Mouse (Mus musculus): ENCODE measurements around the gene Ifna12. TPM values are rescaled to one million over a fixed set of nuclear protein-coding genes. Genes with fewer than 3 reads are reported as not detected.
"Not testable (repeated sequence)": the region's sequence is repeated elsewhere in the genome, so short reads cannot be mapped to it uniquely, and the experiment has no call there.

Gene Ifna12
- total and polyA plus RNA-seq, 2 experiments from 2014 or later = not detected

DNA sequence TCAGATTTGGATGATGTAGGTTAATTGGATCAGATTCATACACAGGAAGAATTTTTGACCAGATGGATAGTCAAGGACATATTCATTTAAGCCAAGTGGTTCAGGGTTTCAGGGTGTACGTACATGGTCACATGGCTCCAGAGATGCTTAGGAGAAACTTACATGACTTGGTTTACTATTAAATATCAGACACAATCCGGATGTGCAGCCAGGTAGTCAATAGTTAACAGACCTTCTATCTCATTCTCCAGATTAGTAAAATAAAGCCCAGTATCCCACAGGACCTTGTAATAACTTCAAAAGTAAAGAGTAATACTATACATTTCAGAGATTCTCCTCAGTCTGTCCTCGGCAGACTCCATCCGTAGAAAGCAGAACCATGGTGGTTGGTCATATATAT, 31.1 kb upstream of the Ifna12 start, which contains the start of gene C87499:
Gene C87499, minus strand, starts transcription at position 101 of the 400 bp plus-strand sequence.
- DNase-seq (ENCODE audit: low spot score) = no peak
- H3K27me3 ChIP-seq (ENCODE audit: control insufficient read depth, insufficient read depth, low read length) = no peaks in the 10 kb centered on the region
- 92% methylated on average over 4 of the region's 4 CpGs for WGBS
- no peaks in the 10 kb centered on the region for H3K36me3 ChIP-seq (replicated peaks; ENCODE audit: control insufficient read depth, insufficient read depth, low read length)
- H3K9me3 ChIP-seq (replicated peaks; ENCODE audit: control insufficient read depth, low read length) = no peaks in the 10 kb centered on the region
- H3K4me3 ChIP-seq (ENCODE audit: low read depth, low read length) = no peak within 1 kb of the TSS
- no peaks in the 10 kb centered on the region for H3K4me1 ChIP-seq (ENCODE audit: control insufficient read depth, insufficient read depth)
- no peak within 1 kb of the TSS for H3K27ac ChIP-seq (ENCODE audit: low read depth)
- ATAC-seq (ENCODE audit: insufficient read depth, low read depth) = no peak
- no peak within 1 kb of the TSS for H3K4me2 ChIP-seq (ENCODE audit: low read depth, low read length)
- no peak for TF ChIP-seq EP300 (IDR thresholded peaks at IDR 0.05; ENCODE audit: low read depth)
- no peak for TF ChIP-seq CTCF (IDR thresholded peaks at IDR 0.05; ENCODE audit: low read depth)
- no peak within 1 kb of the TSS for H3K9ac ChIP-seq (replicated peaks; ENCODE audit: low read depth, low read length)

DNA sequence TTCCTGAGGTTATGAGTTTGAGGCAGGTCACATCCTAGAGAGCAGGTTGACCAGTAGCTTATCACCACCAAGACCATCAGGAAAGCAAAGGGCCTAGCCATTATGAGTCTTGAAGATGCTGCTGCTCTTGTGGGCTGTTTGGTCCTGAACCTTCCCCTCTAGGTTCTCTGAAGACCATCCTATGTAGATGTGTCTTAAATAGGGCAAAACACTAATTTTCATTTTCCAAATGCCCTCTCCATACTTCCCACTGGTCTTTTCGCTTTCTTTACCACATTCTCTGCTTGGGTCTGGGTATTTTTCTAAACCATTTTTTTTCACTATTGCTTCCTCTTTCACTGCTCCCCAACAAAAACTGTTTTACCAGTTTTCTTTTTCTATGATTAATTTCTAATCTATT, 10.9 kb downstream of the Ifna12 start, which contains the start of gene Ifna9:
Gene Ifna9, minus strand, starts transcription at position 101 of the 400 bp plus-strand sequence.
- DNase-seq (ENCODE audit: low spot score) = no peak
- Histone ChIP-seq H3K4me1 (ENCODE audit: control insufficient read depth, insufficient read depth) (no peaks in the 10 kb centered on the region), H3K27me3 (ENCODE audit: control insufficient read depth, insufficient read depth, low read length) (no peaks in the 10 kb centered on the region), H3K9ac (replicated peaks; ENCODE audit: low read depth, low read length) (no peak within 1 kb of the TSS), H3K4me3 (ENCODE audit: low read depth, low read length) (no peak within 1 kb of the TSS), H3K36me3 (replicated peaks; ENCODE audit: control insufficient read depth, insufficient read depth, low read length) (no peaks in the 10 kb centered on the region), H3K27ac (ENCODE audit: low read depth) (no peak within 1 kb of the TSS), H3K4me2 (ENCODE audit: low read depth, low read length) (no peak within 1 kb of the TSS), H3K9me3 (replicated peaks; ENCODE audit: control insufficient read depth, low read length) (no peaks in the 10 kb centered on the region)
- TF ChIP-seq EP300 (IDR thresholded peaks at IDR 0.05; ENCODE audit: low read depth) = no peak
- no peak for ATAC-seq (ENCODE audit: insufficient read depth, low read depth)
- WGBS = 58% methylated on average over 1 of the region's 1 CpGs

DNA sequence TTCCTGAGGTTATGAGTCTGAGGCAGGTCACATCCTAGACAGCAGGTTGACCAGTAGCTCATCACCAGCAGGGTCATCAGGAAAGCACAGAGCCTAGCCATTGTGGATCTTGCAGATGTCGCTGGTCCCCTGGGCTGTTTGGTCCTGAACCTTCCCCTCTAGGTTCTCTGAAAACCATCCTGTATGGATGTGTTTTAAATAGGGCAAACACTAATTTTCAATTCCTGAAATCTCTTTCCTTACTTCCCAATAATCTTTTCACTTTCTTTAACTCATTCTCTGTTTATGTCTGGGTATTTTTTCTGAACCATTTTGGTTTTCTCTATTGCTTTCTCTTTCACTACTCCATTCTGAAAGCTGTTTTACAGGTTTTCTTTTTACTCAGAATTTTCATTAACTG, 31.5 kb downstream of the Ifna12 start, which contains the start of gene Ifna14:
Gene Ifna14, minus strand, starts transcription at position 101 of the 400 bp plus-strand sequence.
- no peak within 1 kb of the TSS for H3K27ac ChIP-seq (ENCODE audit: low read depth)
- DNase-seq (ENCODE audit: low spot score) (no peak), ATAC-seq (ENCODE audit: insufficient read depth, low read depth) (no peak)
- H3K36me3 ChIP-seq (replicated peaks; ENCODE audit: control insufficient read depth, insufficient read depth, low read length) = no peaks in the 10 kb centered on the region
- H3K27me3 ChIP-seq (ENCODE audit: control insufficient read depth, insufficient read depth, low read length) = no peaks in the 10 kb centered on the region
- H3K9me3 ChIP-seq (replicated peaks; ENCODE audit: control insufficient read depth, low read length) = no peaks in the 10 kb centered on the region
- TF ChIP-seq EP300 (IDR thresholded peaks at IDR 0.05; ENCODE audit: low read depth) (no peak), CTCF (IDR thresholded peaks at IDR 0.05; ENCODE audit: low read depth) (no peak)
- no peak within 1 kb of the TSS for H3K4me3 ChIP-seq (ENCODE audit: low read depth, low read length)
- 73% methylated on average over 1 of the region's 1 CpGs for WGBS
- no peak within 1 kb of the TSS for H3K9ac ChIP-seq (replicated peaks; ENCODE audit: low read depth, low read length)
- H3K4me1 ChIP-seq (ENCODE audit: control insufficient read depth, insufficient read depth) = no peaks in the 10 kb centered on the region
- H3K4me2 ChIP-seq (ENCODE audit: low read depth, low read length) = no peak within 1 kb of the TSS

- Histone ChIP-seq H3K36me3 (replicated peaks; ENCODE audit: control insufficient read depth, insufficient read depth, low read length) (no peaks in the 10 kb centered on the region), H3K9me3 (replicated peaks; ENCODE audit: control insufficient read depth, low read length) (no peaks in the 10 kb centered on the region), H3K9ac (replicated peaks; ENCODE audit: low read depth, low read length) (no peak overlapping the region), H3K4me1 (ENCODE audit: control insufficient read depth, insufficient read depth) (no peaks in the 10 kb centered on the region), H3K4me3 (ENCODE audit: low read depth, low read length) (no peak overlapping the region), H3K4me2 (ENCODE audit: low read depth, low read length) (no peak overlapping the region), H3K27ac (ENCODE audit: low read depth) (no peak overlapping the region), H3K27me3 (ENCODE audit: control insufficient read depth, insufficient read depth, low read length) (no peaks in the 10 kb centered on the region)
- TF ChIP-seq CTCF (IDR thresholded peaks at IDR 0.05; ENCODE audit: low read depth) (no peak), EP300 (IDR thresholded peaks at IDR 0.05; ENCODE audit: low read depth) (no peak)
- DNase-seq (ENCODE audit: low spot score) (no peak), ATAC-seq (ENCODE audit: insufficient read depth, low read depth) (no peak)
- WGBS = 91% methylated on average over 1 of the region's 1 CpGs
These were observed 41.4 kb downstream of the Ifna12 start for GRCm38 (mm10) chr4:88561791-88562190.

DNA sequence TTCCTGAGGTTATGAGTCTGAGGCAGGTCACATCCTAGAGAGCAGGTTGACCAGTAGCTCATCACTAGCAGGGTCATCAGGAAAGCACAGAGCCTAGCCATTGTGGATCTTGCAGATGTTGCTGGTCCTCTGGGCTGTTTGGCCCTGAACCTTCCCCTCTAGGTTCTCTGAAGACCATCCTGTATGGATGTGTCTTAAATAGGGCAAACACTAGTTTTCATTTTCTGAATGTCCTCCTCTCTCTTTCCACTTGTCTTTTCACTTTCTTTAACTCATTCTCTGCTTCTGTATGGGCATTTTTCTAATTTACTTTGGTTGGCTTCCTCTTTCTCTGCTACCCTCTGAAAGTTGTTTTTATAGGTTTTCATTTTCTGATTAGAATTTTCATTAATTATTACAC, 45.0 kb downstream of the Ifna12 start, which contains the start of gene Ifna15:
Gene Ifna15, minus strand, starts transcription at position 101 of the 400 bp plus-strand sequence.
- H3K9ac ChIP-seq (replicated peaks; ENCODE audit: low read depth, low read length); H3K4me3 ChIP-seq (ENCODE audit: low read depth, low read length); H3K36me3 ChIP-seq (replicated peaks; ENCODE audit: control insufficient read depth, insufficient read depth, low read length); H3K4me1 ChIP-seq (ENCODE audit: control insufficient read depth, insufficient read depth); H3K9me3 ChIP-seq (replicated peaks; ENCODE audit: control insufficient read depth, low read length); DNase-seq (ENCODE audit: low spot score); ATAC-seq (ENCODE audit: insufficient read depth, low read depth); H3K27me3 ChIP-seq (ENCODE audit: control insufficient read depth, insufficient read depth, low read length); H3K27ac ChIP-seq (ENCODE audit: low read depth); H3K4me2 ChIP-seq (ENCODE audit: low read depth, low read length): not testable (repeated sequence)

Other genes with a start within 250 kb of the Ifna12 start
Only the 30 nearest of the 32 such genes appear.
- gene Hacd4, start 164.4 kb downstream of the Ifna12 start, total RNA-seq (2014; rRNA removed; ENCODE audit: low replicate concordance) = 6.6 and 7.0 TPM in 2 replicates
- 5.9 and 6.2 TPM in 2 replicates for gene Hacd4, start 164.4 kb downstream of the Ifna12 start, polyA plus RNA-seq (2015; fragmentation: Nextera tagmentation; extraction: Ambion mirVana)
- not detected in 2 replicates for gene Ifnb1, start 80.6 kb downstream of the Ifna12 start, total RNA-seq (2014; rRNA removed; ENCODE audit: low replicate concordance)
- not detected in 2 replicates for gene Ifnb1, start 80.6 kb downstream of the Ifna12 start, polyA plus RNA-seq (2015; fragmentation: Nextera tagmentation; extraction: Ambion mirVana)
- not detected in 2 replicates for gene Ifna15, start 45.1 kb downstream of the Ifna12 start, total RNA-seq (2014; rRNA removed; ENCODE audit: low replicate concordance)
- gene Ifna15, start 45.1 kb downstream of the Ifna12 start, polyA plus RNA-seq (2015; fragmentation: Nextera tagmentation; extraction: Ambion mirVana) = not detected in 2 replicates
- not detected in 2 replicates for gene Ifna14, start 31.6 kb downstream of the Ifna12 start, total RNA-seq (2014; rRNA removed; ENCODE audit: low replicate concordance)
- gene Ifna14, start 31.6 kb downstream of the Ifna12 start, polyA plus RNA-seq (2015; fragmentation: Nextera tagmentation; extraction: Ambion mirVana) = not detected in 2 replicates
- not detected in 2 replicates for gene Ifna9, start 11.0 kb downstream of the Ifna12 start, total RNA-seq (2014; rRNA removed; ENCODE audit: low replicate concordance)
- not detected in 2 replicates for gene Ifna9, start 11.0 kb downstream of the Ifna12 start, polyA plus RNA-seq (2015; fragmentation: Nextera tagmentation; extraction: Ambion mirVana)
- not detected in 2 replicates for gene C87499, start 31.0 kb upstream of the Ifna12 start, total RNA-seq (2014; rRNA removed; ENCODE audit: low replicate concordance)
- gene C87499, start 31.0 kb upstream of the Ifna12 start, polyA plus RNA-seq (2015; fragmentation: Nextera tagmentation; extraction: Ambion mirVana) = not detected in 2 replicates
- gene Ifna13, start 41.1 kb upstream of the Ifna12 start, total RNA-seq (2014; rRNA removed; ENCODE audit: low replicate concordance) = not detected in 2 replicates
- not detected in 2 replicates for gene Ifna13, start 41.1 kb upstream of the Ifna12 start, polyA plus RNA-seq (2015; fragmentation: Nextera tagmentation; extraction: Ambion mirVana)
- gene Ifna16, start 73.5 kb upstream of the Ifna12 start, total RNA-seq (2014; rRNA removed; ENCODE audit: low replicate concordance) = not detected in 2 replicates
- not detected in 2 replicates for gene Ifna16, start 73.5 kb upstream of the Ifna12 start, polyA plus RNA-seq (2015; fragmentation: Nextera tagmentation; extraction: Ambion mirVana)
- not detected in 2 replicates for gene Ifna2, start 80.5 kb upstream of the Ifna12 start, total RNA-seq (2014; rRNA removed; ENCODE audit: low replicate concordance)
- gene Ifna2, start 80.5 kb upstream of the Ifna12 start, polyA plus RNA-seq (2015; fragmentation: Nextera tagmentation; extraction: Ambion mirVana) = not detected in 2 replicates
- not detected in 2 replicates for gene Ifnab, start 88.0 kb upstream of the Ifna12 start, total RNA-seq (2014; rRNA removed; ENCODE audit: low replicate concordance)
- gene Ifnab, start 88.0 kb upstream of the Ifna12 start, polyA plus RNA-seq (2015; fragmentation: Nextera tagmentation; extraction: Ambion mirVana) = not detected in 2 replicates
- gene Gm26566, start 118.4 kb upstream of the Ifna12 start, total RNA-seq (2014; rRNA removed; ENCODE audit: low replicate concordance) = 0.69 and 0.81 TPM in 2 replicates
- 0.52 and 0.66 TPM in 2 replicates for gene Gm26566, start 118.4 kb upstream of the Ifna12 start, polyA plus RNA-seq (2015; fragmentation: Nextera tagmentation; extraction: Ambion mirVana)
- gene Klhl9, start 119.1 kb upstream of the Ifna12 start, total RNA-seq (2014; rRNA removed; ENCODE audit: low replicate concordance) = 115 and 134 TPM in 2 replicates
- gene Klhl9, start 119.1 kb upstream of the Ifna12 start, polyA plus RNA-seq (2015; fragmentation: Nextera tagmentation; extraction: Ambion mirVana) = 65.9 and 66.7 TPM in 2 replicates
- gene Gm13271, start 151.5 kb upstream of the Ifna12 start, total RNA-seq (2014; rRNA removed; ENCODE audit: low replicate concordance) = not detected in 2 replicates
- not detected in 2 replicates for gene Gm13271, start 151.5 kb upstream of the Ifna12 start, polyA plus RNA-seq (2015; fragmentation: Nextera tagmentation; extraction: Ambion mirVana)
- not detected in 2 replicates for gene Gm13283, start 156.7 kb upstream of the Ifna12 start, total RNA-seq (2014; rRNA removed; ENCODE audit: low replicate concordance)
- 0.25 and 0.46 TPM in 2 replicates for gene Gm13283, start 156.7 kb upstream of the Ifna12 start, polyA plus RNA-seq (2015; fragmentation: Nextera tagmentation; extraction: Ambion mirVana)
- gene Gm13290, start 170.5 kb upstream of the Ifna12 start, total RNA-seq (2014; rRNA removed; ENCODE audit: low replicate concordance) = not detected in 2 replicates
- 0.20 TPM in 1 of 2 replicates, not detected in the other for gene Gm13290, start 170.5 kb upstream of the Ifna12 start, polyA plus RNA-seq (2015; fragmentation: Nextera tagmentation; extraction: Ambion mirVana)
- gene Gm13289, start 173.5 kb upstream of the Ifna12 start, total RNA-seq (2014; rRNA removed; ENCODE audit: low replicate concordance) = not detected in 2 replicates
- gene Gm13289, start 173.5 kb upstream of the Ifna12 start, polyA plus RNA-seq (2015; fragmentation: Nextera tagmentation; extraction: Ambion mirVana) = not detected in 2 replicates
- not detected in 2 replicates for gene Gm13272, start 176.5 kb upstream of the Ifna12 start, total RNA-seq (2014; rRNA removed; ENCODE audit: low replicate concordance)
- not detected in 2 replicates for gene Gm13272, start 176.5 kb upstream of the Ifna12 start, polyA plus RNA-seq (2015; fragmentation: Nextera tagmentation; extraction: Ambion mirVana)
- not detected in 2 replicates for gene Ifnz, start 178.8 kb upstream of the Ifna12 start, total RNA-seq (2014; rRNA removed; ENCODE audit: low replicate concordance)
- gene Ifnz, start 178.8 kb upstream of the Ifna12 start, polyA plus RNA-seq (2015; fragmentation: Nextera tagmentation; extraction: Ambion mirVana) = 0.22 and 0.41 TPM in 2 replicates
- not detected in 2 replicates for gene Gm13276, start 182.3 kb upstream of the Ifna12 start, total RNA-seq (2014; rRNA removed; ENCODE audit: low replicate concordance)
- not detected in 2 replicates for gene Gm13276, start 182.3 kb upstream of the Ifna12 start, polyA plus RNA-seq (2015; fragmentation: Nextera tagmentation; extraction: Ambion mirVana)
- gene Gm13277, start 185.3 kb upstream of the Ifna12 start, total RNA-seq (2014; rRNA removed; ENCODE audit: low replicate concordance) = not detected in 2 replicates
- not detected in 2 replicates for gene Gm13277, start 185.3 kb upstream of the Ifna12 start, polyA plus RNA-seq (2015; fragmentation: Nextera tagmentation; extraction: Ambion mirVana)
- not detected in 2 replicates for gene Gm13278, start 188.2 kb upstream of the Ifna12 start, total RNA-seq (2014; rRNA removed; ENCODE audit: low replicate concordance)
- gene Gm13278, start 188.2 kb upstream of the Ifna12 start, polyA plus RNA-seq (2015; fragmentation: Nextera tagmentation; extraction: Ambion mirVana) = not detected in 2 replicates
- not detected in 2 replicates for gene Gm13275, start 191.1 kb upstream of the Ifna12 start, total RNA-seq (2014; rRNA removed; ENCODE audit: low replicate concordance)
- not detected in 2 replicates for gene Gm13275, start 191.1 kb upstream of the Ifna12 start, polyA plus RNA-seq (2015; fragmentation: Nextera tagmentation; extraction: Ambion mirVana)
- not detected in 2 replicates for gene Gm13279, start 194.0 kb upstream of the Ifna12 start, total RNA-seq (2014; rRNA removed; ENCODE audit: low replicate concordance)
- gene Gm13279, start 194.0 kb upstream of the Ifna12 start, polyA plus RNA-seq (2015; fragmentation: Nextera tagmentation; extraction: Ambion mirVana) = not detected in 2 replicates
- 0.50 and 0.66 TPM in 2 replicates for gene Gm13285, start 196.3 kb upstream of the Ifna12 start, total RNA-seq (2014; rRNA removed; ENCODE audit: low replicate concordance)
- 0.78 and 0.85 TPM in 2 replicates for gene Gm13285, start 196.3 kb upstream of the Ifna12 start, polyA plus RNA-seq (2015; fragmentation: Nextera tagmentation; extraction: Ambion mirVana)
- not detected in 2 replicates for gene Gm13287, start 199.9 kb upstream of the Ifna12 start, total RNA-seq (2014; rRNA removed; ENCODE audit: low replicate concordance)
- gene Gm13287, start 199.9 kb upstream of the Ifna12 start, polyA plus RNA-seq (2015; fragmentation: Nextera tagmentation; extraction: Ambion mirVana) = not detected in 2 replicates
- gene Gm13288, start 202.2 kb upstream of the Ifna12 start, total RNA-seq (2014; rRNA removed; ENCODE audit: low replicate concordance) = not detected in 2 replicates
- not detected in 2 replicates for gene Gm13288, start 202.2 kb upstream of the Ifna12 start, polyA plus RNA-seq (2015; fragmentation: Nextera tagmentation; extraction: Ambion mirVana)
- not detected in 2 replicates for gene Ifna7, start 212.9 kb upstream of the Ifna12 start, total RNA-seq (2014; rRNA removed; ENCODE audit: low replicate concordance)
- gene Ifna7, start 212.9 kb upstream of the Ifna12 start, polyA plus RNA-seq (2015; fragmentation: Nextera tagmentation; extraction: Ambion mirVana) = not detected in 2 replicates
- not detected in 2 replicates for gene Ifna11, start 216.6 kb upstream of the Ifna12 start, total RNA-seq (2014; rRNA removed; ENCODE audit: low replicate concordance)
- not detected in 2 replicates for gene Ifna11, start 216.6 kb upstream of the Ifna12 start, polyA plus RNA-seq (2015; fragmentation: Nextera tagmentation; extraction: Ambion mirVana)
- gene Ifna6, start 224.0 kb upstream of the Ifna12 start, total RNA-seq (2014; rRNA removed; ENCODE audit: low replicate concordance) = not detected in 2 replicates
- not detected in 2 replicates for gene Ifna6, start 224.0 kb upstream of the Ifna12 start, polyA plus RNA-seq (2015; fragmentation: Nextera tagmentation; extraction: Ambion mirVana)
- gene Ifna5, start 232.1 kb upstream of the Ifna12 start, total RNA-seq (2014; rRNA removed; ENCODE audit: low replicate concordance) = not detected in 2 replicates
- gene Ifna5, start 232.1 kb upstream of the Ifna12 start, polyA plus RNA-seq (2015; fragmentation: Nextera tagmentation; extraction: Ambion mirVana) = not detected in 2 replicates